Mouse (Mus musculus) bone marrow, adult 2 months (tissue): Measurements from ENCODE around the gene C1ql4.

Experiments used
- CTCF ChIP-seq: fragments of 200-500 bp; IDR thresholded peaks from 2 replicates; pipeline ENCODE4 v1.5.1; 2011; ENCODE audit warnings: low read length, control low read depth; ENCODE audit not compliant: control insufficient read depth, insufficient read depth
- POLR2A ChIP-seq: fragments of 200-500 bp; IDR thresholded peaks from 2 replicates; pipeline ENCODE4 v1.6.1; 2011; ENCODE audit warnings: low read depth, mild to moderate bottlenecking, control low read depth, low read length, borderline replicate concordance; ENCODE audit not compliant: control insufficient read depth

GRCm38 (mm10) chr15:99129441-99129840 lies 41.8 kb upstream of the C1ql4 start:
- TF ChIP-seq CTCF (no peak), POLR2A (no peak)
